Mouse (Mus musculus): Measurements from ENCODE around the gene Cct5.

Gene Cct5

GRCm38 (mm10) chr15:31563577-31564546 lies 37.7 kb downstream of the Cct5 start:
- no peak for DNase-seq (ENCODE audit: low read depth)

GRCm38 (mm10) chr15:31562847-31563246 lies 38.8 kb downstream of the Cct5 start:
- DNase-seq (ENCODE audit: low read depth), result no peak

GRCm38 (mm10) chr15:31561976-31562375 lies 39.6 kb downstream of the Cct5 start:
- DNase-seq (ENCODE audit: low read depth), result no peak

- DNase-seq (ENCODE audit: low read depth), result no peak
These were observed 40.2 kb downstream of the Cct5 start for GRCm38 (mm10) chr15:31561390-31561789.

GRCm38 (mm10) chr15:31554855-31555254 lies 46.7 kb downstream of the Cct5 start:
- DNase-seq (ENCODE audit: low read depth), result no peak

GRCm38 (mm10) chr15:31550381-31550780 lies 51.2 kb downstream of the Cct5 start:
- DNase-seq (ENCODE audit: low read depth), result no peak

GRCm38 (mm10) chr15:31547421-31547820 lies 54.2 kb downstream of the Cct5 start:
- no peak for DNase-seq (ENCODE audit: low read depth)

- no peak for DNase-seq (ENCODE audit: low read depth)
These were observed 55.3 kb downstream of the Cct5 start for GRCm38 (mm10) chr15:31546291-31546690.

- no peak for DNase-seq (ENCODE audit: low read depth)
These were observed 56.5 kb downstream of the Cct5 start for GRCm38 (mm10) chr15:31545058-31545457.

GRCm38 (mm10) chr15:31543246-31543645 lies 58.4 kb downstream of the Cct5 start:
- DNase-seq (ENCODE audit: low read depth), result no peak

- no peak for DNase-seq (ENCODE audit: low read depth)
These were observed 59.3 kb downstream of the Cct5 start for GRCm38 (mm10) chr15:31542013-31542958.

Data from c-Kit-positive CD71-positive TER-119-negative erythroid progenitor cells, embryonic 14.5 days (primary cell).